Mouse (Mus musculus): ENCODE results near the gene Vmn1r81. TPM values are rescaled to one million over a fixed set of nuclear protein-coding genes. Genes with fewer than 3 reads are reported as not detected.

Vmn1r81 gene
- 0.01 TPM in 1 of 2 replicates, not detected in the other for polyA plus RNA-seq (2015; fragmentation: Nextera tagmentation; extraction: Ambion mirVana)

DNA sequence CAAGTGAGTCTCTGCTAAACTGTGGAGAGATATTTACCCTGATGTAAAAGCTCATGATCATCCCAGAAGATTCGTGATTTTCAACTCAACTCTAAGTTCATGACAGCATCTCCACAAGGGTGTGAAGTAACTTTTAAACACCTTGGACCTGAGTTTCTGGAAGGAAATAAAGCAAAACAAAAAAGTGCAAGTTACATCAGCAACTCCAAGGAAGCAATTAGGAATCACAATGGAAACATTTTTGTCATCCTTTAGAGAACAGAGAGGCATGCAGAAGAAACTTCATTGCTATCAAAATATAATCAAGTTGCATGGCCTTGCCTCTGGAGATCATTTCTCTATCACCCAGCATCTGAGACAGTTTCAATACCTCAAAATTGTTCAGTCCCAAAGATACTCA lies at the start of gene Vmn1r81:
Gene Vmn1r81 (minus strand): TSS at position 101 of the 400 bp plus-strand sequence.
- Histone ChIP-seq H3K36me3 (ENCODE audit: control insufficient read depth, insufficient read depth, low read length) (no peaks in the 10 kb centered on the region), H3K4me3 (ENCODE audit: low read depth, low read length) (no peak within 1 kb of the TSS), H3K27ac (replicated peaks) (no peak within 1 kb of the TSS), H3K4me1 (replicated peaks; ENCODE audit: control insufficient read depth, insufficient read depth) (no peaks in the 10 kb centered on the region), H3K9ac (ENCODE audit: low read length) (no peak within 1 kb of the TSS), H3K9me3 (ENCODE audit: control insufficient read depth, low read length) (no peaks in the 10 kb centered on the region), H3K27me3 (ENCODE audit: control insufficient read depth, insufficient read depth, low read length) (no peaks in the 10 kb centered on the region), H3K4me2 (replicated peaks; ENCODE audit: low read depth) (no peak within 1 kb of the TSS)
- WGBS = 64% methylated on average over 1 of the region's 1 CpGs
- DNase-seq (ENCODE audit: low spot score) = no peak
- ATAC-seq (ENCODE audit: low FRiP score, low TSS enrichment) = no peak
- TF ChIP-seq CTCF (IDR thresholded peaks at IDR 0.05; ENCODE audit: low read depth) (no peak), EP300 (optimal IDR thresholded peaks at IDR 0.05) (no peak)

DNA sequence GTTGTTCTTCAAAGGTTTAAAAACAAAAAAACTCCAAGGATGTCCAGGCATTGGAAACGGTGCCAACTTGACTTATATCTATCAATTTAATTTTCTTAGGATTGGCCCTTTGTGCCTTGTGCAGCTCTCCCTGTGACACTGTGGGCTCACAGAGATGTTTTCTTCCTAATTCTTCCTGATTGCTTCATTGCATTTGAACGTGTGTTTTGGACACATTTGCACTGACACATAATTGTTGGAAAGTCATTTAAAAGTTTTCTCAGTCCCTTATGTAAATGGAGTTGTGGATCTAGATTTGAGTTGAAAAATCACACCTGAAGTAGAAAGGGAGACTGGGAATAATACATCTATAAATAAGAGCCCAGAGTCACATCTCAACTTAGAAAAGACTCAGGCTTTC lies 32.1 kb upstream of the Vmn1r81 start, which contains the start of gene Vmn1r82:
Gene Vmn1r82 (plus strand): TSS at position 301 of the 400 bp plus-strand sequence.
- DNase-seq (ENCODE audit: low spot score) = no peak
- Histone ChIP-seq H3K4me3 (ENCODE audit: low read depth, low read length) (no peak within 1 kb of the TSS), H3K4me1 (replicated peaks; ENCODE audit: control insufficient read depth, insufficient read depth) (no peaks in the 10 kb centered on the region), H3K9ac (ENCODE audit: low read length) (no peak within 1 kb of the TSS), H3K27ac (replicated peaks) (no peak within 1 kb of the TSS), H3K36me3 (ENCODE audit: control insufficient read depth, insufficient read depth, low read length) (no peaks in the 10 kb centered on the region), H3K9me3 (ENCODE audit: control insufficient read depth, low read length) (no peaks in the 10 kb centered on the region), H3K4me2 (replicated peaks; ENCODE audit: low read depth) (no peak within 1 kb of the TSS), H3K27me3 (ENCODE audit: control insufficient read depth, insufficient read depth, low read length) (no peaks in the 10 kb centered on the region)
- 53% methylated on average over 2 of the region's 2 CpGs for WGBS
- TF ChIP-seq EP300 (optimal IDR thresholded peaks at IDR 0.05) = no peak
- no peak for TF ChIP-seq CTCF (IDR thresholded peaks at IDR 0.05; ENCODE audit: low read depth)
- ATAC-seq (ENCODE audit: low FRiP score, low TSS enrichment) = no peak

DNA sequence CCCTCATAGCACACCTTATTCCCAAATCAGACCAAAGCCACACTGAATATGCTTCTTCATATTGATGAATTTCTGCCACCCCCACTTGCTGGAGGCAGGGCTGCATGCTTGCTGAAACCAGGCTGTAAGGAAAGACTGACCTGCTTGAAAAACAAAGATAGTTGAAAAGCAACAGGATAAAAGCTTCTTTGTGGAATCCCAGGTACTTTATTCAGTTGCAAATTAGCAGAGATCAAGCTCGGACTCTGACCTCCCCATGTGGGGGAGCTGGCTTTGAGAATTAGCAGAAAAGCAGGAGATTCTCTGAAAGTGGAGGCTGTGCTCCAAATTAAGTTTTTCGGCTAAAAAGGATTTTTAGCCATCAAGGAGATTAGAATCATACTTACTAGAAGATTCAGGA lies 63.9 kb downstream of the Vmn1r81 start:
- Histone ChIP-seq H3K4me1 (replicated peaks; ENCODE audit: control insufficient read depth, insufficient read depth) (no peaks in the 10 kb centered on the region), H3K4me2 (replicated peaks; ENCODE audit: low read depth) (no peak overlapping the region), H3K36me3 (ENCODE audit: control insufficient read depth, insufficient read depth, low read length) (no peaks in the 10 kb centered on the region), H3K9ac (ENCODE audit: low read length) (no peak overlapping the region), H3K27ac (replicated peaks) (no peak overlapping the region), H3K9me3 (ENCODE audit: control insufficient read depth, low read length) (no peaks in the 10 kb centered on the region), H3K27me3 (ENCODE audit: control insufficient read depth, insufficient read depth, low read length) (no peaks in the 10 kb centered on the region), H3K4me3 (ENCODE audit: low read depth, low read length) (no peak overlapping the region)
- DNase-seq (ENCODE audit: low spot score) (no peak), ATAC-seq (ENCODE audit: low FRiP score, low TSS enrichment) (no peak)
- TF ChIP-seq EP300 (optimal IDR thresholded peaks at IDR 0.05) (no peak), CTCF (IDR thresholded peaks at IDR 0.05; ENCODE audit: low read depth) (no peak)
- WGBS = 64% methylated on average over 2 of the region's 2 CpGs

Other genes starting within 250 kb of the Vmn1r81 start
- gene Vmn1r77, start 231.5 kb downstream of the Vmn1r81 start, polyA plus RNA-seq (2015; fragmentation: Nextera tagmentation; extraction: Ambion mirVana) = 0.01 TPM in 1 of 2 replicates, not detected in the other
- gene Vmn1r78, start 118.0 kb downstream of the Vmn1r81 start, polyA plus RNA-seq (2015; fragmentation: Nextera tagmentation; extraction: Ambion mirVana) = 0.02 TPM in 1 of 2 replicates, not detected in the other
- gene Vmn1r79, start 97.0 kb downstream of the Vmn1r81 start, polyA plus RNA-seq (2015; fragmentation: Nextera tagmentation; extraction: Ambion mirVana) = 0.04 TPM in 1 of 2 replicates, not detected in the other
- gene Vmn1r80, start 79.0 kb downstream of the Vmn1r81 start, polyA plus RNA-seq (2015; fragmentation: Nextera tagmentation; extraction: Ambion mirVana) = 0.02 TPM in 1 of 2 replicates, not detected in the other
- not detected in 2 replicates for gene Vmn1r82, start 32.2 kb upstream of the Vmn1r81 start, polyA plus RNA-seq (2015; fragmentation: Nextera tagmentation; extraction: Ambion mirVana)
- gene Vmn1r83, start 61.2 kb upstream of the Vmn1r81 start, polyA plus RNA-seq (2015; fragmentation: Nextera tagmentation; extraction: Ambion mirVana) = 0.04 TPM in 1 of 2 replicates, not detected in the other
- gene Vmn1r84, start 101.0 kb upstream of the Vmn1r81 start, polyA plus RNA-seq (2015; fragmentation: Nextera tagmentation; extraction: Ambion mirVana) = not detected in 2 replicates
- gene Zfp551, start 154.5 kb upstream of the Vmn1r81 start, polyA plus RNA-seq (2015; fragmentation: Nextera tagmentation; extraction: Ambion mirVana) = 1.8 TPM in 2 replicates
- gene Zfp606, start 210.0 kb upstream of the Vmn1r81 start, polyA plus RNA-seq (2015; fragmentation: Nextera tagmentation; extraction: Ambion mirVana) = 5.4 and 5.7 TPM in 2 replicates
- not detected in 2 replicates for gene 2900092C05Rik, start 244.2 kb upstream of the Vmn1r81 start, polyA plus RNA-seq (2015; fragmentation: Nextera tagmentation; extraction: Ambion mirVana)

All from stomach, postnatal 0 days (tissue).